Mouse (Mus musculus) hindbrain, embryonic 12.5 days (tissue): ENCODE results near the gene Apol7b. TPM values are rescaled to one million over a fixed set of nuclear protein-coding genes. Genes with fewer than 3 reads are reported as not detected.

Experiments used
- ATAC-seq: fragments of 200-750 bp; cut with Nextera tagmentation; 2 replicates; pipeline ENCODE4 v1.8.0; 2017; ENCODE audit warnings: moderate TSS enrichment; ENCODE audit not compliant: low FRiP score
- H3K27ac ChIP-seq: fragments of 300-500 bp; sonication (generic); 2 replicates; pipeline ENCODE4 v1.5.1; 2016; ENCODE audit warnings: mild to moderate bottlenecking
- H3K27me3 ChIP-seq: fragments of 300-500 bp; sonication (generic); 2 replicates; pipeline ENCODE4 v1.6.1; 2016; ENCODE audit warnings: mild to moderate bottlenecking
- H3K36me3 ChIP-seq: fragments of 300-500 bp; sonication (generic); 2 replicates; pipeline ENCODE4 v1.6.1; 2016; ENCODE audit warnings: mild to moderate bottlenecking
- H3K4me1 ChIP-seq: fragments of 300-500 bp; sonication (generic); 2 replicates; pipeline ENCODE4 v1.6.1; 2016
- H3K4me2 ChIP-seq: fragments of 300-500 bp; sonication (generic); replicated peaks from 2 replicates; pipeline ENCODE4 v1.6.1; 2016; ENCODE audit warnings: mild to moderate bottlenecking
- H3K4me3 ChIP-seq: fragments of 300-500 bp; sonication (generic); 2 replicates; pipeline ENCODE4 v1.5.1; 2016; ENCODE audit warnings: mild to moderate bottlenecking
- H3K9ac ChIP-seq: fragments of 300-500 bp; sonication (generic); 2 replicates; pipeline ENCODE4 v1.6.1; 2016; ENCODE audit warnings: mild to moderate bottlenecking, moderate library complexity
- H3K9me3 ChIP-seq: fragments of 300-500 bp; sonication (generic); replicated peaks from 2 replicates; pipeline ENCODE4 v1.6.1; 2016; ENCODE audit warnings: mild to moderate bottlenecking
- WGBS: fragments of 180-500 bp; shearing (Covaris S2); methylation state at CpG from one replicate; pipeline ENCODE4 v1.1.7; 2016; 5-methylcytosine and 5-hydroxymethylcytosine counted together
- polyA plus RNA-seq: library from polyadenylated mRNA; unstranded; fragments of >200 nt; fragmentation: Nextera tagmentation; extraction: Ambion mirVana; gene quantifications from 2 replicates; pipeline ENCODE4 v1.2.1, GENCODE M21; 2016

Apol7b gene
- polyA plus RNA-seq, 1 experiment from 2014 or later = not detected

DNA sequence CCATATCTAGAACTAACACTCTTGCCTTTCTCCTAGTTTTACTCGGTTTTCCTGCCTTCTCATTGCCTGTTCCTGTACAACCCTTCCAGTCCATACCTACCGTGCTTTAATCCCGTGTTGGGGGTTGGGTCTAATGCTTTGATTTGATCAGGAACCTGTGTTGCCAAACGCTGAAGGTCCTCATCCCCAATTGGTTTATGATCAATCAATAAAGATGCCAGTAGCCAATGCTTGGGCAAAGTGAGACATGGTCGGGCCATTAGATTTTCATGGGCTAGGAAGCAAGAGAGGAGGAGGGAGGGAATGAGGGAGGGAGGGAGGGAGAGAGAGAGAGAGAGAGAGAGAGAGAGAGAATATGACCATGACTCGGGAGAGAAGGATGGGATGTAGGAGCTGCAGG, 65.8 kb downstream of the Apol7b start:
- no peak overlapping the region for H3K4me2 ChIP-seq
- H3K9ac ChIP-seq = no peak overlapping the region
- 80% methylated on average over 6 of the region's 6 CpGs for WGBS
- H3K9me3 ChIP-seq = no peaks in the 10 kb centered on the region
- H3K27ac ChIP-seq = no peak overlapping the region
- ATAC-seq = no peak
- no peaks in the 10 kb centered on the region for H3K4me1 ChIP-seq
- no peaks in the 10 kb centered on the region for H3K36me3 ChIP-seq
- no peak overlapping the region for H3K4me3 ChIP-seq
- no peaks in the 10 kb centered on the region for H3K27me3 ChIP-seq

DNA sequence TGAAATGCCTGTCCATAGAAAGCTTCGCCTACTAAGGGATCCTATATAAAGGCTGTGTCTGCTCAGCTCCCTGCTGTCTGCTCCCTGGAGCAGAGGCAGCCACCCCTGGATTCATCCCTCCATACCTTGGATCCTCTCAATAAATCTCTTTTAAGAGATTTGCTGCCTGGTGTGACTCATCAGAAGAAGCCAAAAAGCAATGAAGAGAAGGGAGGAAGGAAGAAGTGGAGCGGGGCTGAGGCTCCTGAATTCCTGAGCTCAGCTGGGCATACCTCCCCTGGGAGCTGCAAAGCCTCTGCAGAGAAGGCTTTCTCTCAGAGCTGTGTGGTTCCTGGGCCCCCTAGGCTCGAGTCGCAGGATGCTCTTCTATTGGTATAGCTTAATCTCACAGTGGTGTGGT, 67.4 kb downstream of the Apol7b start:
- H3K4me1 ChIP-seq = no peaks in the 10 kb centered on the region
- 52% methylated on average over 4 of the region's 4 CpGs for WGBS
- no peak overlapping the region for H3K9ac ChIP-seq
- no peaks in the 10 kb centered on the region for H3K36me3 ChIP-seq
- no peaks in the 10 kb centered on the region for H3K27me3 ChIP-seq
- no peak overlapping the region for H3K4me3 ChIP-seq
- H3K4me2 ChIP-seq = no peak overlapping the region
- H3K9me3 ChIP-seq = no peaks in the 10 kb centered on the region
- H3K27ac ChIP-seq = no peak overlapping the region
- ATAC-seq = no peak

DNA sequence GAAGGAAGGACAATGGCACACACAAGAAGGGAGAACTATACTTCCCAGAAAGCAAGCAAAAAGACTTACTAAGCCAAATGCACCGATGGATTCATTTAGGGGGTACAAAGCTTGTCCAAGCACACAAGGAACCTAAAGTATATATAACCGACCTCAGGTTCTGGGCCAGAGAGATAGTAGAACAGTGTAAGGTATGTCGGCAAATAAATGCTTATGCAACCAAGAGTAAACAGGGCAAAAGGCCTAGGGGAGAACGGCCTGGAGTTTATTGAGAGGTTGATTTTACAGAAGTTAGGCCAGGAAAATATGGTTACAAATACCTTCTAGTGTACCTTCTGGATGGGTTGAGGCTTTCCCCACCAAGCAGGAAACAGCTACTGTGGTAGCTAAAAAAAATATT, 69.9 kb downstream of the Apol7b start:
- Histone ChIP-seq H3K9me3 (no peaks in the 10 kb centered on the region), H3K27me3 (no peaks in the 10 kb centered on the region), H3K4me3 (no peak overlapping the region), H3K4me1 (no peaks in the 10 kb centered on the region), H3K36me3 (no peaks in the 10 kb centered on the region), H3K27ac (no peak overlapping the region), H3K4me2 (no peak overlapping the region), H3K9ac (no peak overlapping the region)
- 94% methylated on average over 4 of the region's 4 CpGs for WGBS
- ATAC-seq = no peak

DNA sequence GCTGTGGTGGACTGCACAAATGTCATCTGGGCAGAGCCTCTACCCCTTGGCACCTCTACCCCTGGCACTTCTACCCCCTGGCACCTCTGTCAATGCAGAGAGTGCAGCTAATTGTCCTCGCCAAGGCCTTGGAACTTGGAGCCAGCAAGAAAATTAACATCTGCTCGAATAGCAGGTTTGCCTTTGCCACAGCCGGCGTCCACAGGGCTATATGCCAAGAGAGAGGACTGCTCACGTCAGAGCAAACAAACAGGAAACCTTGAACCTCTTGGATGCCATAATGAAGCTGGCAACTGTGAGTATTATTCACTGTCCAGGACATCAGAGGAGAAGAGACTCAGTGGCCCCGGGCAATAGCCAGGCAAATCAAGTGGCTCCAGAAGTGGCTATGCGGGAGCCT, 70.4 kb downstream of the Apol7b start:
- Histone ChIP-seq H3K4me1 (no peaks in the 10 kb centered on the region), H3K27me3 (no peaks in the 10 kb centered on the region), H3K36me3 (no peaks in the 10 kb centered on the region), H3K9ac (no peak overlapping the region), H3K27ac (no peak overlapping the region), H3K4me2 (no peak overlapping the region), H3K9me3 (no peaks in the 10 kb centered on the region), H3K4me3 (no peak overlapping the region)
- no peak for ATAC-seq
- whole genome bisulfite sequencing = 87% methylated on average over 7 of the region's 7 CpGs

Other genes starting within 250 kb of the Apol7b start
- 156 and 166 TPM in 2 replicates for gene Rbfox2, start 140.5 kb downstream of the Apol7b start, polyA plus RNA-seq
- not detected in 2 replicates for gene Apol7a, start 48.4 kb downstream of the Apol7b start, polyA plus RNA-seq
- not detected in 2 replicates for gene Apol9a, start 36.4 kb downstream of the Apol7b start, polyA plus RNA-seq
- gene Apol10a, start 29.6 kb upstream of the Apol7b start, polyA plus RNA-seq = not detected in 2 replicates
- not detected in 2 replicates for gene Apol11a, start 60.8 kb upstream of the Apol7b start, polyA plus RNA-seq
- gene Apol7c, start 85.8 kb upstream of the Apol7b start, polyA plus RNA-seq = not detected in 2 replicates
- gene 1700025B11Rik, start 114.4 kb upstream of the Apol7b start, polyA plus RNA-seq = not detected in 2 replicates
- 0.09 and 0.21 TPM in 2 replicates for gene Apol10b, start 148.6 kb upstream of the Apol7b start, polyA plus RNA-seq
- gene Gm36245, start 151.8 kb upstream of the Apol7b start, polyA plus RNA-seq = not detected in 2 replicates
- gene Apol11b, start 195.8 kb upstream of the Apol7b start, polyA plus RNA-seq = not detected in 2 replicates